Mouse (Mus musculus): ENCODE measurements around the gene Spaca4.

- TF ChIP-seq CTCF (IDR thresholded peaks at IDR 0.05; ENCODE audit: insufficient read depth, low read depth, low read length) (no peak), POLR2A (IDR thresholded peaks at IDR 0.05; ENCODE audit: insufficient read depth, low read depth, low read length) (no peak)
Measured at GRCm38 (mm10) chr7:45725713-45726112, at the start of gene Spaca4.
